Mouse (Mus musculus) left cerebral cortex, adult 6 months (tissue): ENCODE results near the gene Washc1. TPM values are rescaled to one million over a fixed set of nuclear protein-coding genes. Genes with fewer than 3 reads are reported as not detected.

Source experiments
- long read RNA-seq, 2 experiments: library from polyadenylated mRNA; unstranded; transcript quantifications; one replicate each; pipeline ENCODE4 v2.0.0; 2019 to 2020
- polyA plus RNA-seq: library from polyadenylated mRNA; unstranded; fragments of <200 nt; fragmentation: Nextera tagmentation; gene quantifications from 2 replicates; pipeline ENCODE4 v1.2.3, GENCODE M21; 2021

Gene Washc1
- polyA plus RNA-seq, result 5.5 and 12.6 TPM in 2 replicates
- long read RNA-seq, experiment 1, transcript Washc1-202 (11 exons, 1,831 nt), result minor isoform, 16 of 97 reads
- long read RNA-seq, experiment 1, transcript Washc1-201 (11 exons, 2,905 nt), result major isoform, 57 of 97 reads
- long read RNA-seq, experiment 1, partial matches to known transcripts, result 13 of 97 reads
- long read RNA-seq, experiment 1, other reads (novel, unspliced or antisense), result 11 of 97 reads
- long read RNA-seq, experiment 2, partial matches to known transcripts, result 3 of 5 reads
- long read RNA-seq, experiment 2, other reads (novel, unspliced or antisense), result 1 of 5 reads

GRCm38 (mm10) chr17:66111402-66111959 lies at the start of gene Washc1:
Washc1 (plus strand) TSS chr17:66111545.

GRCm38 (mm10) chr17:66076934-66077333 lies 34.4 kb upstream of the Washc1 start, which contains the start of gene Ankrd12:
Ankrd12 (minus strand) TSS chr17:66077089.

GRCm38 (mm10) chr17:66101380-66102330 lies 9.7 kb upstream of the Washc1 start, which contains the start of gene Ndufv2:
Ndufv2 (minus strand) TSS chr17:66101559.

GRCm38 (mm10) chr17:66123066-66123815 lies 11.9 kb downstream of the Washc1 start, which contains the start of gene Ddx11:
Ddx11 (plus strand) TSS chr17:66123520.

Other genes with a start within 250 kb of the Washc1 start
- 55.4 and 97.2 TPM in 2 replicates for gene Ralbp1, start 225.7 kb upstream of the Washc1 start, polyA plus RNA-seq
- gene Twsg1, start 160.3 kb upstream of the Washc1 start, polyA plus RNA-seq, result 6.7 and 13.7 TPM in 2 replicates
- gene Ankrd12, start 34.5 kb upstream of the Washc1 start, polyA plus RNA-seq, result 87.6 and 181 TPM in 2 replicates
- gene Ndufv2, start 10.0 kb upstream of the Washc1 start, polyA plus RNA-seq, result 449 and 470 TPM in 2 replicates
- gene Ddx11, start 12.0 kb downstream of the Washc1 start, polyA plus RNA-seq, result 0.19 and 0.40 TPM in 2 replicates